Mouse (Mus musculus) Patski (cell line): ENCODE measurements at regions not wholly inside any gene's neighbourhood (a gene's known extent, or its start where the extent isn't known, plus 50 kb on each side); places are given as distances from the start of the nearest gene placed in this dataset.

Experiments
- ATAC-seq: fragments of 100-300 bp; one replicate; pipeline ENCODE4 v1.8.0; 2021
- CTCF ChIA-PET: fragments of 350-600 bp; sonication (Branson Sonifier 250); formaldehyde crosslinking; loops from one replicate; lab custom pipeline; 2022; ENCODE audit warnings: inconsistent platforms; lab: Charles Lee
- POLR2A ChIA-PET: fragments of 350-600 bp; sonication (Branson Sonifier 250); formaldehyde crosslinking; loops from one replicate; lab custom pipeline; 2022; ENCODE audit warnings: antibody characterized with exemption, inconsistent platforms; lab: Charles Lee
- DNase-seq: peaks from one replicate; pipeline ENCODE4 v3.0.0-alpha.2; 2011; ENCODE audit warnings: low read depth, low spot score
- H3K27me3 ChIP-seq: fragments of 371-371 bp; one replicate; pipeline ENCODE4 v1.5.1; 2021
- CTCF ChIP-seq: fragments of 100-300 bp; IDR thresholded peaks from one replicate; pipeline ENCODE4 v1.5.1; 2021
- in situ Hi-C: fragments of 300-500 bp; cut with MboI; formaldehyde crosslinking; loops from 3 replicates; pipeline ENCODE4 v1.11.1; 2018; ENCODE audit warnings: low pct_unique_long_range_greater_than_20kb, mixed read lengths

DNA sequence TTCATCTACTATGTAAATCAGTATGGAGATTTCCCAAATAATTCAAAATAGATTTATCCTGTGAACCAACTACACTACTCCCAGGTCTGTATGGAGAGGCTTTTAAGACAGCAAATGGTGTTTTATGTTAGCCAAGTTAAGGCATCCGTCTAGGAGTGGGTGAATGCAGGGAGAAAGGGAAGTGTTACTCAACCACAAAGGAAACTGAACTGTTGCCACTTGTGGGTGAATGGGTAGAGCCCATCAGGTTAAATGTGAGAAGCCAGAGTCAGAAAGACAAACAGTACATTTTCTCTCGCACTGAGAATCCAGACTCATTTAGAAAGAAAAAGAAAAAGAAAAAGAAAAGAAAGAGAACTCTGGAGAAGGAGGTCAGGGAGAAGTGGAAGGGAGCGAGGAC, 135.7 kb upstream of the Fat1 start:
- ATAC-seq = no peak
- H3K27me3 ChIP-seq = no peaks in the 10 kb centered on the region
- no peak for TF ChIP-seq CTCF
- in situ Hi-C loops = no loop called here
- no peak for DNase-seq
- ChIA-PET POLR2A (no interaction called here), CTCF (no interaction called here)

DNA sequence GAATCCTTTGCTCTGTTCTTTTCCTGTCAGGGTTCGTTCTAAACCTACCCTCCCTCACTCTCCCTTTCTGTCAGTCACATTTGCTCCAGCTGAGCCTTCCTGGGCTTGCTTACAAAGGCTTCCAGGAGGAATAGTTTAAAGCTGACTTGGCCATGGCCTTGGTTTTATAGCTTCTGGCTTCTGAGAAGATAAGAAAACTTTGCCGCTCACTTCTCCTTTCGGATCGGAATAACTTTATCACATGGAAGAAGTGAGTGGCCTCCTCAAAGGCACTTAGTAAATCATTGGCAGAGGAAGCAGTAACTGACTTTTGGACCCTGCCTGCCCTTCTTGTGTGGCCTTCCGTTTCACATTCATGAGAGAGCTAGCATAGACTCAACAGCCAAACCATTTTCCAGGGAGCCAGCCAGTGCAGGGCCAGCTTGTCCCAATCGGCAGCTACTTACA, 134.4 kb upstream of the Fat1 start:
- TF ChIP-seq CTCF = no peak
- CTCF ChIA-PET = interaction anchor here (1.0 to 1.9 kb wide), 2 partner anchors 15 to 26 kb away, joined by 3 to 5 read pairs; no protein-coding TSS in a partner anchor
- in situ Hi-C loops = no loop called here
- ATAC-seq = peak; percentile 66
- DNase-seq = peak; percentile 59
- no peaks in the 10 kb centered on the region for H3K27me3 ChIP-seq
- POLR2A ChIA-PET = no interaction called here

DNA sequence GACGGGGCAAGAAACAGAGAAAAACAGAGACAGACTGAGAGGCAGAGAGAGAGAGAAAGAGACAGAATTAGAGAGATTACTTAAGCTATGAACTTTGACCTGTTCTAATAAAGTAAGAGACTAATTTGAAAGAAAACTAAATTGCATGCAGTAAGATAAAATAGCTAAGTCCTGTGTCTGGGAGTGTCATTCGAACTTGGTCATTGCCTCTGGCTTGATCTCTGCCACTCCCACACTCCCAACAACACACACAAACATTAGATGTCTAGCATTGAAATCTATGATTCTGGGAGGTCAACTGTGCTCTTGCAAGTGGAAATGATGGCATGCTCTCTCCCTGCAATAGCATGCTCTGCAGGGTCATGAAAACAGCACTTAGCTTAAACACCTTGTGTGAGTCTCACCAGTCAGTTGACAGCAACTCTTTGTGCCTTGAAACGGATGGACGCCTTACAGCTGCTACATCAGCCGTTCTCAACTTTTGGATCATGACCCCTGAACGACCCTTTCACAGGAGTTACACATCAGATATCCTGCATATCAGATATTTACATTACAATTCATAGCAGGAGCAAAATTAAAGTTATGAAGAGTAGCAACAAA, 133.5 kb upstream of the Fat1 start:
- H3K27me3 ChIP-seq = no peaks in the 10 kb centered on the region
- ATAC-seq = no peak
- POLR2A ChIA-PET = no interaction called here
- CTCF ChIA-PET = interaction anchor here (0.7 to 1.9 kb wide), 4 partner anchors 16 to 103 kb away, joined by 3 to 5 read pairs (median 3); no protein-coding TSS in a partner anchor
- in situ Hi-C loops = no loop called here
- no peak for DNase-seq
- TF ChIP-seq CTCF = no peak

DNA sequence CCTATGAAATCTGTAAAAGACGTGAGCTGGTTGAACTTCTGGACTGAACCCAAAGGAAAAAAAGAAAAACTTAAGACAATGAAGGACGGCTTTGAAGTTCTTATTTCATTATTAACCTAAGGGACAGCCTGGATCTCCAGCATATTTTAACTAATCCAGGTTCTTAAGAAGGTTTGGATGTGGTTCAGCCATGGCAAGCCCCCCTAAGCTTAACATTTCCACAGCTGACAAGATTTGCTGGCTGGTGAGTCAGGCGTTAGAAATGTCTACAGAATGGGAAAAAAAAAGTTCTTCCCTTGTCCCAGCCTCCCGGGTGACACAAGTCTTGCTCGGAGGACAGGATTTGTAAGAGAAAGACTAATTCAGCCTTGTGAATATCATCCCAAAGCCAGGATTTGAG, 132.9 kb upstream of the Fat1 start:
- in situ Hi-C loops = no loop called here
- DNase-seq (peak; percentile 72), ATAC-seq (peak; percentile 53)
- POLR2A ChIA-PET = no interaction called here
- CTCF ChIA-PET = interaction anchor here (0.7 to 1.9 kb wide), 3 partner anchors 25 to 104 kb away, joined by 3 to 5 read pairs (median 3); no protein-coding TSS in a partner anchor
- no peaks in the 10 kb centered on the region for H3K27me3 ChIP-seq
- TF ChIP-seq CTCF = no peak

DNA sequence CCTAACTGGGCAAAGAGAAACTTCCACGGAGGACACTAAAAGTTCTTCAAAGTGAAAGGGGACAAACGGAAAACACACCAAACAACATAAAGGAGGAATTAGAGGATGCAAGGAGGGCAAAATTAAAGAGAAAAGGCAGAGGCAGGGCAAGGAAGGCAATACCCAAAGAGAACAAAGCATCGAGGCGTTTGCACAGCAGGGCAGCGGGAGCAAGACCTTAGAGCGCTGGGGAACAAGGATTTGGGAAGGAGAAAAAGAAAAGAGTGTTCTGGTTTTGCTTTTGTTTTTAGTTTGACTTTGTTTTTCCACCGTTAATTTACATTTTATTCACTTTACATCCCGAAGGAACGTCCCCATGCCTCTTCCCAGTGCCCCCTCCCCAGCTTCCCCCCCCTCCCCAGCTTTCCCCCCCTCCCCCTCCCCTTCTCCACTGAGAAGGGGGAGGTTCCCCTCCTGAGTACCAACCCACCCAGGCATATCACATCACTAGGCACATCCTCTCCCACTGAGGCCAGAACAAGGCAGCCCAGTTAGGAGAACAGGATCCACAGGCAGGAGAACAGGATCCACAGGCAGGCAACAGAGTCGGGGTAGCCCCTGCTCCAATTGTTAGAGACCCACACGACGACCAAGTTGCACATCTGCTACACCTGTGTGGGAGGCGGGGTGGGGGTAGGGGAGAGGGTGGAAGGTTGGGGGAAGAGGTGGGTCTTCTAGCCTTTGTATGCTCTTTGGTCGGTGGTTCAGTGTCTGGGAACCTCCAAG, 130.7 kb upstream of the Fat1 start:
- ChIA-PET CTCF (interaction anchor here (1.6 kb wide), 1 partner anchor 11 kb away, joined by 3 read pairs; no protein-coding TSS in a partner anchor), POLR2A (no interaction called here)
- no peak for TF ChIP-seq CTCF
- ATAC-seq (no peak), DNase-seq (no peak)
- in situ Hi-C loops = no loop called here
- H3K27me3 ChIP-seq = no peaks in the 10 kb centered on the region

DNA sequence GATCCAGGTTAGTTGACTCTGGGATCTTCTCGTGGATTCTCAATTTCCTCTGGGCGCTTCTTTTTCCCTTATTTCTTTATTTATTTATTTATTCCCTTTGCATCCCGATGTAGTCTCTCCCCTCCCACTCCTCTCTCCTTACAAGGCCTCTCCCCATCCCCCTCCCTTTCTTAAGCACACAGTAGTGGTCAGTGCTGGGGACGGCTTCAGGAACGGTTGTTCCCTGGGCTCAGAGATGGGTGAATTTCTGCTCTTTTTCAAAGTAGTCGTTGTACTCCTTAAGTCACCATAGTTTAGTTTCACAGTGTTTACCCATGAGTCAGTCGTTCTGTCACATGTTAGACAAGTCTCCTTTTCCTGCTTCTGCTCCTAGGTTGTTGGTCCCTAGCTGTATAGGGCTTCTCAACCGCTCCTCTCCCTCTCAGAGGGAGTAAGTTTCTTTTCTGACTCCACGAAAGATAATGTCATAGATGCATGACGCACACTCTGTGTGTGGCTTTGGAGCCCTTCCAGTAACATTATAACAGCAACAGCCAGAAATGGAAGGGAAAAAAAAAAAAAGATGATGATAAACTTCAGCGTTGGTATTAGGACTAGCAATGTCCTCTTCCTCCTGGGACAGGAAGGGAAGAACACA, 129.9 kb upstream of the Fat1 start:
- DNase-seq = no peak
- no peaks in the 10 kb centered on the region for H3K27me3 ChIP-seq
- no peak for TF ChIP-seq CTCF
- in situ Hi-C loops = no loop called here
- POLR2A ChIA-PET = no interaction called here
- no peak for ATAC-seq
- CTCF ChIA-PET = no interaction called here

DNA sequence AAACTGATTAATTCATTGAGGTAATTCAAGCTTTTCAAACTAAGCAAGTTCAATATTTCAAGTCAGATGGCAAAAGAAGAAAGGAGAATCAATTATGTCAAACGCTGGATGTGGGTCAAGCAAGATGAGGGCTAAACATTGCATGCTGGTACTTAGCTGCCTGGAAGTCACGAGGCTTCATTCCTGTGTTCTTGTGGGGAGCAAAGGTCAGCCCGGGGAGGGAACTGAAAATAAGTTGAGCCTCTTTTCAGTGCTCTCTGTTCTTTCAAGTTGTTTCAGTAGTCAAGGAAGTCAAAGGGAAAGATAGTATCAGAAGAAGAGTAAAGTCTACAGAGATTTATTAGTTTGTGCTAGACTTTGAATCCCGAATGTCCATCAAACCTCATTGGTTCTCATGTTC, 122.9 kb upstream of the Fat1 start:
- in situ Hi-C loops = no loop called here
- no peak for TF ChIP-seq CTCF
- DNase-seq = no peak
- no peaks in the 10 kb centered on the region for H3K27me3 ChIP-seq
- ATAC-seq = no peak
- ChIA-PET CTCF (interaction anchor here (1.4 kb wide), 1 partner anchor 72 kb away, joined by 3 read pairs; no protein-coding TSS in a partner anchor), POLR2A (no interaction called here)

DNA sequence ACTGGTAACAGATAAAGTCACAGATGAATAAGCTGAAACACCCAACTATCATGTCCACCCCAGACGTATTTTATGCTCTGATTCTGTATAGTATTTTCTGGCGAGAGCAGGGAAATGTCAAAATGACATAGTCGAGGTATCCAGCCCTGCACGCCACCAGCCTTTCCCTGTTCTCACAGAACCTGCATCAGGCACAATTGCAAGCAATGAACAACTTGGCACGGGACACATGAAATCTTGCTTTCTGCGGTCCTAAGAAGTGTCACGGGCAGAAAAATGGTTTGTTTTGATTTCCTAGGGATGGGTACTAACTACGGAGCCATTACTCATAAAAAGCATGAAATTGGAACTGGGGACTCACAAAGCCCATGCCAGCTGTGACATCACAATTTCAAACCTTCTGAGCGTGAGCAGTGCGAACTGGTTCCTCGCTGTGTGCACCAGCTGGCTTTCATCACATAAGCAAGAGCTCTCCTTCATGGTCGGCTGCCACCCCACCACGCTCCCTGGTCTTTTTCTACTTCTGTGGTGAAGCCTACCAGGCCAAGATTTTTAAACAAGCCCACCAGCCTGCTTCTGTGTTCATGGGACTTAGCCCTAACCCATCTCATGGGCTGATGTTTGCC, 117.6 kb upstream of the Fat1 start:
- TF ChIP-seq CTCF = no peak
- in situ Hi-C loops = no loop called here
- DNase-seq (no peak), ATAC-seq (no peak)
- no peaks in the 10 kb centered on the region for H3K27me3 ChIP-seq
- POLR2A ChIA-PET = interaction anchor here (0.6 kb wide), 1 partner anchor 118 kb away, joined by 3 read pairs; no protein-coding TSS in a partner anchor
- CTCF ChIA-PET = no interaction called here

DNA sequence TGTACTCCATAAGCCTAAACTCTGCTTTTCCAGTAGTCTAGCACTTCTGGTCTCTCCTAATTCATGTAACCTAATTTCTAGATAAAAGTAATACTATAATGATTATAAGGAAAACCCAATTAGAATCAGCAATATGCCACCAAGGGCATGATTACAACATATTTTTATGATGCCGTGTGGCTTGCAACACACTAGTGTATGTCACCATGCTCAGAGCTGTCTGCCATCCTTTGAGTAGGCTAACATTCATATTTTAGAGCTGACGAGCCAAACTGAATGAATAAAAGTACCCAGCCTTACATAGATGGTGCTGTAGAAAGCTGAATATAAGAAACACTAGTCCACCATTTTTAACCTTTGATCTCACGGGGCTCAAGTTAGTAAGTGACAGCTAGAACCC, 116.0 kb upstream of the Fat1 start:
- CTCF ChIA-PET = no interaction called here
- POLR2A ChIA-PET = interaction anchor here (0.7 kb wide), 1 partner anchor 57 kb away, joined by 7 read pairs; no protein-coding TSS in a partner anchor

DNA sequence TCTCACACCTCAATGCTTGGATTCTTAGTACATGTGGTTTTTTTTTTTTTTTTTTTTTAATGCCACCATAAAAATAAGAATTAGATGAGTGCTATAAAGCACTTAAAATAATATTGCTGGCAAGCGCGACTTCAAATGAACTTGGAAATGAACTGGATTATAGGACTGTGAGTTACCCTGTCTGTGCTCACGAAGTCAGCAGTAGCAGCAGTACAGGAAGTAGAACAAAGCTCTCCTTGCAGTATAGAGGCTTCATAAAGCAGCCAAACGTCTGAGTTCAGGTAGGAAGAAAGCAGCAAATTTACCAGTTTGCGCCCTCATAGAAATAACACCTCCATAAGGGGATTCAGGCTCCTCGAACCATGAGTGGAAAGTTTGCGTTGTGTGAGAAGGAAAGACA, 115.6 kb upstream of the Fat1 start:
- in situ Hi-C loops = no loop called here
- TF ChIP-seq CTCF = no peak
- POLR2A ChIA-PET = interaction anchor here (0.7 kb wide), 1 partner anchor 57 kb away, joined by 7 read pairs; no protein-coding TSS in a partner anchor
- CTCF ChIA-PET = interaction anchor here (1.8 kb wide), 1 partner anchor 10 kb away, joined by 4 read pairs; no protein-coding TSS in a partner anchor
- DNase-seq (no peak), ATAC-seq (no peak)
- H3K27me3 ChIP-seq = no peaks in the 10 kb centered on the region

More for the DNA sequence above, 116.0 kb upstream of the Fat1 start:
- no peak for ATAC-seq
- H3K27me3 ChIP-seq = no peaks in the 10 kb centered on the region
- DNase-seq = no peak
- in situ Hi-C loops = no loop called here
- TF ChIP-seq CTCF = no peak
